Mouse (Mus musculus) CH12.LX (cell line): Measurements from ENCODE around the gene Eif2b4. TPM values are rescaled to one million over a fixed set of nuclear protein-coding genes. Genes with fewer than 3 reads are reported as not detected.
A peak's percentile ranks its signal among the peaks of the same experiment; 100 is the strongest.

ENCODE experiments used
- DNase-seq: peaks from one replicate; pipeline ENCODE4 v3.0.0-alpha.2; 2013; ENCODE audit errors: extremely low read depth
- H3K27ac ChIP-seq: 2 replicates; pipeline ENCODE4 v1.5.1; 2012; ENCODE audit warnings: low read depth, mild to moderate bottlenecking, control low read depth, moderate library complexity; ENCODE audit not compliant: insufficient read depth
- H3K27me3 ChIP-seq: replicated peaks from 2 replicates; pipeline ENCODE3; 2012; ENCODE audit warnings: inconsistent platforms
- H3K36me3 ChIP-seq, 2 experiments: replicated peaks in 1 of 2; 2 replicates each; pipeline versions ENCODE3 to v1.6.1; 2012; ENCODE audit warnings: inconsistent platforms in 1 of 2, low read length in 1 of 2, mild to moderate bottlenecking in 1 of 2, mixed read lengths in 1 of 2, moderate library complexity in 1 of 2; ENCODE audit not compliant: control insufficient read depth in 1 of 2, insufficient read depth in 1 of 2
- H3K4me1 ChIP-seq, 2 experiments: 2 replicates each; pipeline ENCODE4 v1.6.1; 2012; ENCODE audit warnings: inconsistent platforms in 1 of 2, moderate library complexity in 1 of 2; ENCODE audit not compliant: insufficient read depth in 2 of 2, control insufficient read depth in 1 of 2
- H3K4me2 ChIP-seq: 2 replicates; pipeline ENCODE4 v1.6.1; 2012; ENCODE audit warnings: low read depth, mild to moderate bottlenecking, control low read depth; ENCODE audit not compliant: poor library complexity, insufficient read depth, severe bottlenecking
- H3K4me3 ChIP-seq, 3 experiments: fragments of 150-350 bp in 1 of 3; sonication (generic) in 1 of 3; replicated peaks in 1 of 3; 2 replicates each; pipeline versions ENCODE3 to v1.5.1; 2011 to 2012; ENCODE audit warnings: low read depth in 2 of 3, low read length in 2 of 3, mild to moderate bottlenecking in 2 of 3, moderate library complexity in 2 of 3, control low read depth in 1 of 3, improper control_type of control experiment in 1 of 3, inconsistent platforms in 1 of 3, mixed read lengths in 1 of 3; ENCODE audit not compliant: poor library complexity in 1 of 3
- H3K79me2 ChIP-seq: replicated peaks from 2 replicates; pipeline ENCODE4 v1.6.1; 2012; ENCODE audit warnings: mild to moderate bottlenecking, moderate library complexity; ENCODE audit not compliant: control insufficient read depth, poor library complexity, insufficient read depth, severe bottlenecking; ENCODE audit errors: extremely low read depth
- H3K9ac ChIP-seq: 2 replicates; pipeline ENCODE4 v1.6.1; 2012; ENCODE audit warnings: low read depth, mild to moderate bottlenecking, control low read depth, moderate library complexity; ENCODE audit not compliant: insufficient read depth
- H3K9me3 ChIP-seq: replicated peaks from 2 replicates; pipeline ENCODE3; 2012; ENCODE audit warnings: low read length, inconsistent platforms, mixed read lengths
- BHLHE40 ChIP-seq: IDR thresholded peaks from 2 replicates; pipeline ENCODE4 v1.6.1; 2011; ENCODE audit warnings: mild to moderate bottlenecking, low read depth, low read length, improper control_type of control experiment
- CHD1 ChIP-seq: IDR thresholded peaks from 2 replicates; pipeline ENCODE4 v1.6.1; 2012; ENCODE audit warnings: low read depth, low read length, improper control_type of control experiment, inconsistent platforms
- CHD2 ChIP-seq: IDR thresholded peaks from 2 replicates; pipeline ENCODE4 v1.6.1; 2011; ENCODE audit warnings: low read length, improper control_type of control experiment
- ETS1 ChIP-seq: conservative IDR thresholded peaks from 2 replicates; pipeline ENCODE4 v1.6.1; 2012; ENCODE audit warnings: low read depth, mild to moderate bottlenecking, inconsistent platforms, low read length, improper control_type of control experiment, moderate library complexity
- MAFK ChIP-seq: IDR thresholded peaks from 2 replicates; pipeline ENCODE4 v1.6.1; 2011; ENCODE audit warnings: low read length, improper control_type of control experiment; ENCODE audit not compliant: insufficient replicate concordance
- MAX ChIP-seq: IDR thresholded peaks from 2 replicates; pipeline ENCODE4 v1.6.1; 2011; ENCODE audit warnings: low read length, improper control_type of control experiment
- MEF2A ChIP-seq: IDR thresholded peaks from 2 replicates; pipeline ENCODE4 v1.6.1; 2014; ENCODE audit warnings: low read depth, mild to moderate bottlenecking, inconsistent platforms, low read length, improper control_type of control experiment, borderline replicate concordance
- MXI1 ChIP-seq: IDR thresholded peaks from 2 replicates; pipeline ENCODE4 v1.6.1; 2011; ENCODE audit warnings: mild to moderate bottlenecking, low read depth, low read length, improper control_type of control experiment
- MYC ChIP-seq: IDR thresholded peaks from 2 replicates; pipeline ENCODE4 v1.6.1; 2011; ENCODE audit warnings: low read depth, mild to moderate bottlenecking, improper control_type of control experiment, low read length
- POLR2AphosphoS2 ChIP-seq: IDR thresholded peaks from 2 replicates; pipeline ENCODE4 v1.6.1; 2011; ENCODE audit warnings: low read depth, low read length, improper control_type of control experiment
- SMC3 ChIP-seq: IDR thresholded peaks from 2 replicates; pipeline ENCODE4 v1.6.1; 2011; ENCODE audit warnings: low read depth, low read length, improper control_type of control experiment
- USF2 ChIP-seq: conservative IDR thresholded peaks from 2 replicates; pipeline ENCODE4 v1.6.1; 2011; ENCODE audit warnings: low read depth, low read length, improper control_type of control experiment
- ZKSCAN1 ChIP-seq: IDR thresholded peaks from 2 replicates; pipeline ENCODE4 v1.6.1; 2012; ENCODE audit warnings: low read depth, inconsistent platforms, low read length, improper control_type of control experiment, borderline replicate concordance
- dilution Hi-C: fragments of 300-500 bp; cut with MboI; formaldehyde crosslinking; loops from 2 replicates; pipeline ENCODE4 v1.14.3; 2020; ENCODE audit warnings: low sequenced_read_pairs; ENCODE audit not compliant: extremely low pct_unique_long_range_greater_than_20kb, extremely low pct_ligation_motif_present
- in situ Hi-C: fragments of 300-500 bp; cut with MboI; formaldehyde crosslinking; loops from 3 replicates; pipeline ENCODE4 v1.14.3; 2019; ENCODE audit warnings: low sequenced_read_pairs, low pct_ligation_motif_present, low pct_unique_long_range_greater_than_20kb, mixed read lengths
- polyA plus RNA-seq: library from polyadenylated mRNA; unstranded; fragments of >175 nt; gene quantifications from 2 replicates; pipeline ENCODE4 v1.2.1, GENCODE M21; 2012; ENCODE audit warnings: low read depth; ENCODE audit not compliant: insufficient read length
- total RNA-seq, 2 experiments: library from RNA; depleted of rRNA; stranded (reverse); fragments of 300-350 nt in 1 of 2; fragments of >200 nt in 1 of 2; gene quantifications; 2 replicates each; pipeline ENCODE4 v1.2.3; 2012 to 2014

Gene Eif2b4
- total and polyA plus RNA-seq, 3 experiments, result 26.8 to 99.5 (median 56.8) TPM

- dilution Hi-C loops, result no loop called here
- Histone ChIP-seq H3K27ac (no peak overlapping the region), H3K4me1 (peaks cover 6 to 23% of the 10 kb centered on the region in 2 experiments), H3K27me3 (no peaks in the 10 kb centered on the region), H3K4me2 (no peak overlapping the region), H3K4me3 (no peak overlapping the region), H3K9ac (no peak overlapping the region), H3K79me2 (peaks cover 31% of the 10 kb centered on the region), H3K9me3 (no peaks in the 10 kb centered on the region)
- no peak for TF ChIP-seq SMC3
- no peak for TF ChIP-seq BHLHE40
- TF ChIP-seq POLR2AphosphoS2, result no peak
- no peak for TF ChIP-seq CHD1
- TF ChIP-seq, all 38 proteins: peak for 0
- in situ Hi-C loops, result no loop called here
- H3K36me3 ChIP-seq, result peaks cover 59 to 82% of the 10 kb centered on the region in 2 experiments
- DNase-seq, result no peak
Measured at GRCm38 (mm10) chr5:31204421-31204820, 11.2 kb upstream of the Eif2b4 start.

- Histone ChIP-seq H3K9me3 (no peaks in the 10 kb centered on the region), H3K36me3 (peaks cover 65 to 84% of the 10 kb centered on the region in 2 experiments), H3K79me2 (peaks cover 27% of the 10 kb centered on the region), H3K4me1 (peaks cover 6 to 23% of the 10 kb centered on the region in 2 experiments), H3K27me3 (no peaks in the 10 kb centered on the region), H3K9ac (no peak overlapping the region), H3K4me2 (no peak overlapping the region), H3K27ac (no peak overlapping the region), H3K4me3 (no peak overlapping the region)
- in situ Hi-C loops, result no loop called here
- no peak for DNase-seq
- dilution Hi-C loops, result no loop called here
- no peak for TF ChIP-seq MYC
Measured at GRCm38 (mm10) chr5:31203866-31204265, 10.6 kb upstream of the Eif2b4 start.

DNA sequence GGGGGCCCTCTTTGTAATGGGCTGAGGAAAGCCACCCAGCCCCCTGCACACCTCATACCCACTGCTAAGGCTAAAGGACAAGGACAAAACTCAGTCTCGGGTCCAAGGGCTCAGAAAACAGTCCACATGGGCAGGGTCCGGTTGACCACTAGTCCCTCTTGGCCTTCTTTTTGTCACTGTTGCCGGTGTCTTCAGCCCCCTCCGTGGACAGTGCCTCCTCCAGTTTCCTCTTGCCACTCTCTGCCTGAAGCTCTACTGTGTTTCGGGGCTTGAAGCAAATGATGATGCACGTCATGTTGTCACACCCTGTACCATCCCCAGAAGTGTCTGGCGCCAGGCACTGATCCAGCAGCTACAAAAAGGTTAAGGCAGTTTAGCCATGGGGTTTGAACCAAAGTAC lies 9.7 kb upstream of the Eif2b4 start:
- H3K9me3 ChIP-seq, result no peaks in the 10 kb centered on the region
- DNase-seq, result no peak
- peaks cover 6 to 23% of the 10 kb centered on the region in 2 experiments for H3K4me1 ChIP-seq
- TF ChIP-seq USF2, result no peak
- TF ChIP-seq MAFK, result no peak
- no peak for TF ChIP-seq MEF2A
- TF ChIP-seq MYC, result no peak
- no peak for TF ChIP-seq MAX
- TF ChIP-seq ZKSCAN1, result no peak
- no peak for TF ChIP-seq ETS1
- TF ChIP-seq SMC3, result no peak
- no peak for TF ChIP-seq CHD2
- no peak for TF ChIP-seq MXI1
- peak overlapping the region; percentile 60 for H3K9ac ChIP-seq
- H3K27me3 ChIP-seq, result no peaks in the 10 kb centered on the region
- H3K27ac ChIP-seq, result peak overlapping the region; percentile 64
- H3K4me3 ChIP-seq, result peak overlapping the region in 2 of 3 experiments; percentile 68 to 81
- H3K36me3 ChIP-seq, result peaks cover 71 to 84% of the 10 kb centered on the region in 2 experiments
- H3K79me2 ChIP-seq, result peaks cover 18% of the 10 kb centered on the region
- in situ Hi-C loops, result no loop called here
- H3K4me2 ChIP-seq, result peak overlapping the region; percentile 67; the same call in 1 of the 2 replicates
- dilution Hi-C loops, result no loop called here
